Mouse (Mus musculus) A20 (cell line): ENCODE measurements around the gene Trabd2b.

Experiments
- DNase-seq: peaks from one replicate; pipeline ENCODE4 v3.0.0-alpha.2; 2011; ENCODE audit warnings: low read depth, low spot score

Gene Trabd2b

GRCm38 (mm10) chr4:114397625-114398024 is 8.9 kb upstream of the Trabd2b start:
- peak; percentile 50 for DNase-seq

GRCm38 (mm10) chr4:114399821-114400220 is 6.7 kb upstream of the Trabd2b start:
- DNase-seq: no peak

DNA sequence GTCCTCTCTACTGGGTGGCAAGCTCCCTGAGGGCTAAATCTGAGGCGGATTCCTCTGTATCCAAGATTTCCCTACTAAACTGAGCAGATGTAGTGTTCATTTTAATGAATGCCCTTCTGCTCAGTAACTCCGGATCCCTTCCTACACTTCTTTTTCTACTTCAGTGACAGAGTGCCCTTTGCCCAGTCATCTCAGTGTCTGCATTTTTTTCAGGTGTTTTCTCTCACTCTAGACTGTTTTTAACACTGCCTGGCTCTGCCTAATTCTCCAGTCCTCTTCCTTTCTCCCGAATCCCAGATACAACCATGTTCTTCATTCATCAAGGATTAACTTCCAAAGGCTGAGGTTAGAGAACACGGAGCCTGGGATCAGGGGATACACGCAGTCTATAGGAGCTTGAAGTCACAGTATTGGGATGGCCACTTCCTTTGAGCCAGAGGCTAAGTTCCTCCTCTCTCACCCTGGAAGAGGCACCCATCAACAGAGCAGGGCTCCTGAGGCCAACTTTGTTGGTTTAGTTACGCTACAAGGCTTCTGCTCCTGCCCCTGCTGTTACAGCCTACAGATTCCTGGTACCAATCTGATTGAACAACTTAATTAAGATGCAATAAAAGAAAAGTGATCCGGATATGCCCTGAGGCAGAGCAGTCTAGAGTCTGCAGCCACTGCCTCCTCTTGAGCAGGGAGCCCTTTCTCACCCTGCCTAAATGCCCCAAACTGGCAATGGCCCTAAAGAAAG is 4.4 kb upstream of the Trabd2b start:
- DNase-seq: no peak

- DNase-seq: peak; percentile 84
These were observed 706 bp upstream of the Trabd2b start for GRCm38 (mm10) chr4:114405682-114406354.

GRCm38 (mm10) chr4:114407516-114407915 is 992 bp downstream of the Trabd2b start:
- peak; percentile 48 for DNase-seq

- DNase-seq: peak; percentile 86
These were observed 1.8 kb downstream of the Trabd2b start for GRCm38 (mm10) chr4:114408298-114408697.

- peak; percentile 33 for DNase-seq
These were observed 2.5 kb downstream of the Trabd2b start for GRCm38 (mm10) chr4:114408890-114409480.

DNA sequence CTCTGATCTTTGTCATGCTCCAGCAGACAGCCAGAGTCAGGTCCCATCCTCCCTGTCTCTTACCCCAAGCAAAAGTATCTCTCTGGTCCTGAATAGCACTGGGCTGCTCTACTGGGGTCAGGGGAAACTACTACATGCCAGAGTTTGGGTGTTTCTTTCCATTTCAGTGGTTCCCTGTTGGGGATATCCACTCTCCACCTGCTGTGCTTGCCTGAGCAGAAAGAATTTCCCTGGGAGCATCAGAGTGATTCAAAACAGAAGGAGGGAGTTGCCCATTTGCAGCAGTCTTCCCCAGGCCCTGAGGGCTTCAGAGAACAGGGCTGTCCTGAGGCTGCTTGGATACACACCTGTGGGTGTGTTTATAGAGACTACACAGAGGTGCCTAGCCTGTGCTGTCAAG is 3.0 kb downstream of the Trabd2b start:
- DNase-seq: peak; percentile 44

DNA sequence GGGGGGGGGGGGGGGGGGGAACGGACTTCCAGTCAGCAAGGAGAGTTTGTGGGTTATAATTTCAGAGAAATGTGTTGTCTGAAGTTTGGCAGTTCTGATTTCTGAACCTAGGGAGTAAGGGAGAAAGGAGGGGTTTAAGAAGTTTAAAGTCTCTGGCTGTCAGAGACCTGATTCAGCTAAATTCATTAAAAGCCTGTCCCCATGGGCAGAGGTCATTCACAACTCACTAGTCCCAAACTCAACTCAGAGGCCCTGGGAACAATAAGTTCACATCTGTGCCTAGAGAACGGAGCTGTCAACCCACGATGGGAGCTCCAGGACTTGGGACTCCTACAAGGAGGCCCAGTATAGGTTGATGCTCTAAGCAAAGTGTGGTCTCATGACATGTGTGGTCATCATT is 3.5 kb downstream of the Trabd2b start:
- no peak for DNase-seq

GRCm38 (mm10) chr4:114410443-114410842 is 3.9 kb downstream of the Trabd2b start:
- DNase-seq: no peak

DNA sequence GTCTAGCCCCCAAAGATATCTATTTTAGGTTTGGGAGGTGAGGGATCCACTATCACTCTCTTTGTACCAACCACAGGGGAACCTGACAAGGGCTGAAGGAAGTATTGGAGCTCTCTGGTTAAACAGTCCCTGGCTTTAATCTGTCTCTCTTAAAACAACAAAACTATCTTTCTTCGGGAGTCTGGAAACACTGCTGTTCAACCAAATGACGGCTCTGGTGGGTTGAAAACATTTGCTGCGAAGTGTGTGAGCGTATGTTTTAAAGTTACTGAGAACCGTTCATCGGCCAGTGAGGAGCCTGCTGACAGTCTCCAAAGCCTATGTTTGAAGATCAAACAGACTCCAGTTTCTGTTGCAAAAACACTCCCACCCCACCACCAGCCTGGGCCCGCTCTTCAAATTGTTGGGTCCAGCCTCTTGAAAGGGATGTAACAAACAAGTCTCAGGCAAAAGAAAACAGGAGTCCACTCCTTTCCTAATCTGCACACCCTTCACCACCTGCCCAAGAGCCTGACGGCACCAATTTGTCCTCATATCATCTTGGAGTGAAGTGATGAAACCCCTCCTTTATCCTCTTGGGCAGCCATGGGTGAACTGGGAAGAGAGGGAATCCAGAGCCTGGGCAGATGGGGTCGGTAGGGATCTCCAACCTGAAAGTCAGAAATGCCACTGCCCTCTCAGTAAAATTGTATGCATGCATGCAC is 4.6 kb downstream of the Trabd2b start:
- DNase-seq: no peak

DNA sequence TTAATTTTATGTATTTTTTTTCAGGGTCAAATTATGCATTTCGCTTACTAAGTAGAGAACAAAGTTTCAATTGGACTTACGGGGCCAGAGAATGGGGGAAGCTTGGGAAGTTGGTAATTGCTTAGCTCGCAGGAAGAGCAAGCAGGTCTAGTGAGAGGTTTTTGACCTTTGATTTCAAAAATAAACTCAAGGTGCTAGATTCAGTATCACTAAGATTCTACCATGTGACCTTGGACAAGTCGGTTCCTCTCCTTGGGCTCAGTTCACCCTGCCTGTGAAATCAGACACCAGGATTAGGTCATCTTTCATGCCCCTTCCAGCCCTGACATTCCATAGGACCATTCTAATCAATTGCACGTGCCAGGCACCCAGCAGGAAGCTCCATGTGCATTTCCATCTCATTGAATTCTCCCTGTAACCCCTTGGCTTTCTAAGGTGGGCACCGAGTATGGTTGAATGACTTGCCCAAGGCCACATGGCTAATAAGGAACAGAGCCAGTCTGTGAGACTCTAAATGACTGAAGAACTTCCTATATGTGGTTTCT is 5.4 kb downstream of the Trabd2b start:
- DNase-seq: peak; percentile 53

DNA sequence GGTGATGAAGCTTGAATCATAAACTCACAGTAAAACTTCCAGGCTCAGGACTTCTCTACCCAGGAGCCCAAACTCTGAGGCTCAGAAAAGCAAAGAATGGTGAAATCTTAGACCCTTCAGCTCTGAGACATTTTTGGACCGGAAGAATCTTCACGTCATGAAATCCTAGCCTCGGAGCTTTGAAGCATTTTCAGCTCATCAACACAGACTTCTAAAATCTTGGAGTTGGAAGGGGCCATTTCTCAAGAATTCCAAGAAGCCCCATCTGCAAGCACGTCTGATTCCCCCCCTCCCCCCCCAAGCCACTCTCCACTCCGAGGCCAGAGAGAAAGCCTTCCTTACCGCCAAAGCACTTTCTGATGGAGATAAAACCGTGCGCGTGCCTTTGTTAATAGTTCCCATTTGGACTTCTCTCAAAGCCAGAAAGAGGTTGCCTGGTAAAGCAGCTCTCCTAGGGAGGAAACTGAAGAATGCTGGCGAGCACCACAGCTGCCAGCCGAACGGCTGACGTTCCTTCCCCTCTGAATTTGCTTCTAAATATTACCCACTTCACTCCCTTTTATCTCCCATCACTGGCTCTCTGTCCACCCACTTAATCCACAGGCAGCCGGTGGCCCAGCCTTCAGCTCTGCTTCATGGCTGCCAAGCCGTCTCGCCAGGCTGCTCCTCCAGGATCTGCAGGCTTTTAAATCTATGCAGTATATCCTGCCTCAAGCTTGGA is 9.6 kb downstream of the Trabd2b start:
- no peak for DNase-seq

GRCm38 (mm10) chr4:114420154-114420553 is 13.6 kb downstream of the Trabd2b start:
- no peak for DNase-seq

GRCm38 (mm10) chr4:114423084-114423483 is 16.6 kb downstream of the Trabd2b start:
- no peak for DNase-seq

DNA sequence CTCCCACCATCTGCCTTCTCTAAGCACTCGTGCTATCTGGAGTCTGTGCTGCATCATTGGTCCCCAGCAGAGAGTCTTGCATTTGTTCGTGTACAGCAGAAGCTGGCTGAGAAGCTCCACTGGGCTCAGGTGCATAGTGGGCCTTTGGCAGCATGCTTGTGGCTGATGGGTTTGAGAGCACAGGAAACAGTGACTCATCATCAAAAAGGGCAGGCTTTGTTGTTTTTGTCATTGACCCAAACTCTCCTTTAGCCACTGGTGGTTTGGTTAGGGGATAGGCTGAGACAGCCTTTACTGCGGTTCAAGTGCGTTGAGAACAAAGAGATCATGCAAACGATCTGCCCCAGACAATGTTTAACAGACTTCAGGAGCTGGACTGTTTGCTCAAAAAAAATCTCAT is 19.3 kb downstream of the Trabd2b start:
- DNase-seq: peak; percentile 17

DNA sequence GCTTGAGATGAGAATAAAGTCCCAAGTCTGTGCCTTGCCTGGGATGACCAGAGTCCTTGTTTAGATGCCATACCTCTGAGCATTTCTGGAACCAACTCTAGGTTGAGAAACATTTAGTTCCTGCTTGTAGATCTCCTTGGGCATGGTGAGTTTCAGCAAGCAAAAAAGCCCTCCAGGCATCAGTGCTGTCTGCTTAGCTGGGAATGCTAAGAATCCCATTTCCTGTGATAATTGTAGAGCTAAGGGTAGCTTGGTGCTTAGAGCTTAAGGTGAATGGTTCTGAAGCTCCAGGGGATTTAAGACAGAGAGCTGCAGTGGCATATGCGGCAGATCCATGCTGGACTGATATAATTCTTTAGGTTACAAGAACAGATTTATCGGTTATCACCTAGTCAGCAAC is 26.2 kb downstream of the Trabd2b start:
- no peak for DNase-seq

DNA sequence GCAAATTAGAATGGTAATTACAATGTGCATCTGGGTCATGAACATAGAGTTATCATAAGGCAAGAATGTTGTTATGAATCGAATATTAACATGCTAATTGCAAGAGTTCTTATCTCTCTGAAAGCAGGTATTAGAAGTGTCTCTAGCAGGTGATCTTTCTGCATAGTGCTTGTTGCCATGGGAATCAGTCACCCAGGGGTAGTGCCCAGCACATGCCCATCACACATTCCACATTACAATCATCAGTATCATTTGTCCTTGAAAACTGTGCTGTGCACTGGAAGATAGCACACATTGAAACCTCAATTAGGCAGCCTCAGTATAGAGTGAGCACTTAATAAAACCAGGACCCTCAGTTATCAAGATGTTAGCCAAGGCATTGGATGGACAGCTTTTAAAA is 26.9 kb downstream of the Trabd2b start:
- no peak for DNase-seq

DNA sequence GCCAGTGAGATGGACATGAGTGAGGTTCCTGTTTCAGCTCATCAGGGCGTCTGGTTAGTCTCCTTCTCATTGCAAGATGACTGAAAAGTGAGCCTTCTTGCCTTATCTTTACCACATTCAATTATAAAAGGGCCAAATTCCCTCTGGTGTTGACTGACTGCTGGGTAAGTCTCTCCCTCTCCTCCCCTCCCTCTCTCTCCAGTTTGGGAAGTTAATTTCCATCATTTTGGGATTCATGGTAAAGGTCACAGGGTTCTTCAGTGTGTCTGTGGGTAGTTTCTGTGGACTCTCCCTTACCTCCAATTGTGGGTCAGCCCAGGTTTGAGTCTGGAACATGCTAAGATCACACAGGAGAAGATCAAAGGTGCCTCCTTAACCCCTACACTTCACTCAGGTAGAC is 28.2 kb downstream of the Trabd2b start:
- DNase-seq: no peak

DNA sequence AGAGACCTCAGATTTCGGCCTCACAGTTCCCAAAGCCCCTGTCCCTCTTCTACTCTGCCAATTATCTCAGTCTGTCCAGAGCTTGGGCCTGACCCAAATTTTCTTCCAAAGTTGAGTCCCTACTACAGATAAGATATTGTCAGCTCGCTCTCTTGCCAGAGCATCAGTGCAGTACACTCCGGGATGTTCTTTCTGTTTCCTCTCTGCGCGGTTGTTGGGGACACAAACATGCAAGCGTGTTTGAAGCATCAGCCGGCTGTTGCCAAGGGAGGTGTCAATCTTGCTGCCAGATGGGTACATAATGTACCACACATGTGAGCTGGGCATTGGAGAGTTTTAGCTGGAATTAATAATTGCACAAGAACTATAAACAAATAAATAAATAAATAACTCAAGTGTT is 28.9 kb downstream of the Trabd2b start:
- no peak for DNase-seq

DNA sequence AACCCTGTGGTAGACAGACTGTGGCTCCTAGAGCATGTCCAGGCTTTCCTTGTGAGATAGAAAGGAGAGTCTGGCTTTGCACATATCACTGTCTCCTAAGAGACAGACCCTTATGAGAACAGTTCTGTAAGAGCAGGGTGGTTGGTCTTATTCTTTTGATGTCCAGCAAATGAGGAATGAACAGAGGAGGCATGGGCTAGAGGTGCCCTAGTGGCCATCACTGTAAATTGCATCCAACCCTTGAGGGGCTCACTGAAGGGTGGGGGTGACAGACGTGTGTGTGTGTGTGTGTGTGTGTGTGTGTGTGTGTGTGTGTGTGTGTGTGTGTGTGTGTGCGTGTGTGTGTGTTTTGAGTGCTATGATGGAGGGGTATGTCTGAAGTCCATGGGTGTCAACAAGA is 32.2 kb downstream of the Trabd2b start:
- peak; percentile 35 for DNase-seq
